Mouse (Mus musculus) kidney, adult 2 months (tissue): ENCODE results near the gene Suz12.

Source experiments
- CTCF ChIP-seq: fragments of 200-500 bp; conservative IDR thresholded peaks from 2 replicates; pipeline ENCODE4 v1.5.1; 2011; ENCODE audit warnings: low read depth, mild to moderate bottlenecking, control low read depth, low read length, moderate library complexity, mixed read lengths; ENCODE audit not compliant: insufficient read depth, insufficient read length
- POLR2A ChIP-seq: fragments of 200-500 bp; IDR thresholded peaks from one replicate; pipeline ENCODE4 v1.6.1; 2011; ENCODE audit warnings: low read depth, low read length, control low read depth

DNA sequence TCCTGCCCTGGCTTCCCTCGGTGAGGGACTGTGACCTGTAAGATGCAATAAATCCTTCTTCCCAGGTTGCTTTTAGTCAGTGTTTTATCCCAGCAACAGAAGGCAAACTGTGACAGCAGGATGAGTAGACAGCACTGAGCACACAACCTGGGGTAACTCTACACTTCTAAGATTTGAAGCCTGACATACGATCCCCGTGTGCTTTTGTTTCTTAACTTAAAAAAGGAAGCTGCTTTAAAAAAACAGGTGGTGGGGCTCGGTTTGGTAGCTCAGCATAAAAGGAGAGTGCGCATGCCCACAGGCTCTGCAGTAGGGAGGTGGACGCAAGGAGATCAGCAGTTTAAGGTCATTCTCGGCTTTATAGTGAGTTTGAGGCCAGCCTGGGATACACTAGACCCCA lies 59.5 kb downstream of the Suz12 start:
- TF ChIP-seq POLR2A (no peak), CTCF (no peak)
